ENCODE assay signal across 20 mouse cellular contexts in genomic region chr1:81818884-81819283, GRCm38 (mm10).
"Had no signal": no experiment of that assay in that cellular context is flagged by ENCODE, and none has a peak within 500 bp of the region (broad histone marks: within the 10 kb centered on the region; RNA-seq: fewer than 3 reads in every experiment).

No protein-coding gene starts in this region.

- H3K9me3 ChIP-seq: lung, embryonic 15.5 days; megakaryocyte, embryonic 14.5 days; midbrain, embryonic 13.5 days; midbrain, embryonic 15.5 days; neural tube, embryonic 13.5 days; neural tube, embryonic 15.5 days; stomach, embryonic 15.5 days had no signal

- H3K4me1 ChIP-seq: lung, embryonic 15.5 days; megakaryocyte, embryonic 14.5 days; midbrain, embryonic 13.5 days; midbrain, embryonic 15.5 days; neural tube, embryonic 13.5 days; neural tube, embryonic 15.5 days; stomach, embryonic 15.5 days had no signal

- DNase-seq: liver, postnatal 0 days; lung, adult 2 months; lung, postnatal 14 days; lung, postnatal 36 days; retina, postnatal 1 day; right cerebral cortex, adult 18-20 months; right cerebral cortex, postnatal 25 days; thymus, adult 2 months; thymus, postnatal 25 days; thymus, postnatal 4 days had no signal

- H3K27me3 ChIP-seq: lung, embryonic 15.5 days; megakaryocyte, embryonic 14.5 days; midbrain, embryonic 13.5 days; midbrain, embryonic 15.5 days; neural tube, embryonic 13.5 days; neural tube, embryonic 15.5 days; stomach, embryonic 15.5 days had no signal

- H3K4me3 ChIP-seq: lung, embryonic 15.5 days; megakaryocyte, embryonic 14.5 days; midbrain, embryonic 13.5 days; midbrain, embryonic 15.5 days; neural tube, embryonic 13.5 days; neural tube, embryonic 15.5 days; stomach, embryonic 15.5 days had no signal

- ATAC-seq: liver, postnatal 0 days; lung, postnatal 0 days; midbrain, embryonic 13.5 days; midbrain, embryonic 15.5 days had no signal

- H3K36me3 ChIP-seq: lung, embryonic 15.5 days; midbrain, embryonic 13.5 days; midbrain, embryonic 15.5 days; neural tube, embryonic 13.5 days; neural tube, embryonic 15.5 days; stomach, embryonic 15.5 days had no signal

- H3K27ac ChIP-seq: lung, embryonic 15.5 days; macrophage; midbrain, embryonic 13.5 days; midbrain, embryonic 15.5 days; neural tube, embryonic 13.5 days; neural tube, embryonic 15.5 days; stomach, embryonic 15.5 days; stomach, postnatal 0 days had no signal
